Mouse (Mus musculus) neutrophil, adult 59 days (primary cell): Measurements from ENCODE around the gene Gm20795. TPM values are rescaled to one million over a fixed set of nuclear protein-coding genes. Genes with fewer than 3 reads are reported as not detected.

Experiments used
- total RNA-seq, 2 experiments: library from RNA; stranded (reverse); gene quantifications; 1 replicate in 1 of 2; 2 replicates in 1 of 2; pipeline ENCODE4 v1.2.4; 2023

The Gm20795 gene
- not detected for total RNA-seq

DNA sequence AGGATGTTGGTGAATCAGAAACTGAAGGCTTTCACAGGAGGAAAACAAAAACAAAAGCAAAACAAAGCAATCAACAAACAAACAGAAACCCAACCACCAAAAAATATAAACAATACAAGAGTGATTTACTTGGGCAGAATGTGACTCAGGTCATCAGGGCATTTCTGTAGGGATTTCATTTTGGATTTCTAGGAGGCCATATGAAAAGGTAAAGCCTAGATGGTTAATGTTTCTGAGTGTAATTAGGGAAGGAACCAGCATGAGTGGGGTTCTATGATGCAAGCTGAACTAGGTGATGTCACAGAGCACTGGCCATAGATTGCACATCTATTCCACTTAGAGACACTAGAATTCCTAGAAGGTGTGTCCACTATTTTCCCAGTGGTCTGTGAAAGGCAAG, at the start of gene Gm20795:
TSS of gene Gm20795 (plus strand) at position 301 of the 400 bp plus-strand sequence.

DNA sequence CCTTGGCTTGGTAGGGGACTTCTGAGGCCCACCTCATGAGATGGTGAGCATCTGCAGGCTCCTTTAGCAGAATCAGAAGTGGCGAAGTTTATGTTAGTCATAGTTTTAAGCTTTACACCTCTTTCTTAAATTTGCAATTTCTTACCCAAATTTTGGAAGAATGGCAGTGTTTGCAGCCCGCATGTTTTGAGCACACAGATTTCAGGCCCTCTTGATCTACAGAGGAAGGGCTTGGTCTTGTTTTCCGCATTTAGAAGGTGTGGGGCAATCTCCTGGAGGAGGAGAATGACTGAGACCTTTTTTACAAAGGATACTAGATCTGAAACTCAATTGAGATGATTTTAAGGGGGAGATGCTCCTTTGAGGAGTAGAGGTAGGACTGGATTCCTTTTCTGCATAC, 29.0 kb upstream of the Gm20795 start, which contains the start of gene Gm21797:
TSS of gene Gm21797 (minus strand) at position 101 of the 400 bp plus-strand sequence.

Other genes starting within 250 kb of the Gm20795 start
- gene Gm21852, start 152.9 kb upstream of the Gm20795 start, total RNA-seq = not detected
- not detected for gene Gm21797, start 29.1 kb upstream of the Gm20795 start, total RNA-seq